Comparison of ENCODE assay signal across 13 mouse cellular contexts in genomic region chr15:95921072-95921471, GRCm38 (mm10).
"Had no signal": no experiment of that assay in that cellular context is flagged by ENCODE, and none has a peak within 500 bp of the region (broad histone marks: within the 10 kb centered on the region; RNA-seq: fewer than 3 reads in every experiment).

No protein-coding gene starts in this region.

- DNase-seq: lung, adult 18-20 months; lung, embryonic 14.5 days; lung, postnatal 10 days; retina, postnatal 1 day; right cerebral cortex, adult 18-20 months; right cerebral cortex, postnatal 25 days; right cerebral cortex, postnatal 4 days; spleen, adult 18-20 months; thymus, adult 18-20 months; thymus, postnatal 14 days; thymus, postnatal 36 days had no signal

- ATAC-seq: midbrain, embryonic 13.5 days; midbrain, embryonic 15.5 days had no signal
